Mouse (Mus musculus) ES-Bruce4 (cell line): ENCODE results near the gene Evi2a. TPM values are rescaled to one million over a fixed set of nuclear protein-coding genes. Genes with fewer than 3 reads are reported as not detected.

Experiments used
- H3K27ac ChIP-seq: 2 replicates; pipeline ENCODE4 v1.5.1; 2012; ENCODE audit warnings: low read length, inconsistent platforms; ENCODE audit not compliant: insufficient read depth
- H3K27me3 ChIP-seq: 2 replicates; pipeline ENCODE4 v1.6.1; 2012; ENCODE audit warnings: mild to moderate bottlenecking, low read length, inconsistent platforms; ENCODE audit not compliant: control insufficient read depth, poor library complexity, insufficient read depth, severe bottlenecking
- H3K36me3 ChIP-seq: 2 replicates; pipeline ENCODE4 v1.6.1; 2012; ENCODE audit warnings: inconsistent platforms, mild to moderate bottlenecking, low read length, moderate library complexity; ENCODE audit not compliant: control insufficient read depth, poor library complexity, insufficient read depth, severe bottlenecking
- H3K4me1 ChIP-seq: one replicate; pipeline ENCODE4 v1.8.1; 2011; ENCODE audit warnings: low read length; ENCODE audit not compliant: control insufficient read depth, insufficient read depth
- H3K4me3 ChIP-seq: 2 replicates; pipeline ENCODE4 v1.5.1; 2011; ENCODE audit warnings: low read depth, mild to moderate bottlenecking, low read length
- H3K9ac ChIP-seq: 2 replicates; pipeline ENCODE4 v1.6.1; 2012; ENCODE audit warnings: low read depth, mild to moderate bottlenecking, inconsistent platforms; ENCODE audit not compliant: poor library complexity, severe bottlenecking
- H3K9me3 ChIP-seq: replicated peaks from 2 replicates; pipeline ENCODE4 v1.6.1; 2012; ENCODE audit warnings: mild to moderate bottlenecking, low read length, inconsistent platforms; ENCODE audit not compliant: control insufficient read depth, poor library complexity, insufficient read depth, severe bottlenecking
- CTCF ChIP-seq: IDR thresholded peaks from one replicate; pipeline ENCODE4 v1.8.1; 2011; ENCODE audit warnings: low read depth, low read length
- EP300 ChIP-seq: IDR thresholded peaks from 2 replicates; pipeline ENCODE4 v1.6.1; 2011; ENCODE audit warnings: low read depth, low read length; ENCODE audit not compliant: insufficient read depth
- POLR2A ChIP-seq: IDR thresholded peaks from one replicate; pipeline ENCODE4 v1.8.1; 2011; ENCODE audit warnings: low read length; ENCODE audit not compliant: insufficient read depth
- polyA plus RNA-seq: library from polyadenylated mRNA; stranded (reverse); fragments of >200 nt; gene quantifications from 2 replicates; pipeline ENCODE4 v1.2.4, GENCODE M21; 2011; ENCODE audit warnings: low read depth; ENCODE audit not compliant: missing spikeins, insufficient read depth, insufficient read length

The Evi2a gene
- polyA plus RNA-seq, 1 experiment = not detected

GRCm38 (mm10) chr11:79515331-79515730, 15.1 kb downstream of the Evi2a start:
- Histone ChIP-seq H3K27ac (no peak overlapping the region), H3K4me3 (no peak overlapping the region), H3K4me1 (no peaks in the 10 kb centered on the region), H3K27me3 (no peaks in the 10 kb centered on the region), H3K36me3 (no peaks in the 10 kb centered on the region), H3K9ac (no peak overlapping the region), H3K9me3 (no peaks in the 10 kb centered on the region)
- TF ChIP-seq EP300 (no peak), CTCF (no peak), POLR2A (no peak)

- no peaks in the 10 kb centered on the region for H3K36me3 ChIP-seq
- H3K9ac ChIP-seq = no peak overlapping the region
- H3K27me3 ChIP-seq = no peaks in the 10 kb centered on the region
- no peak overlapping the region for H3K27ac ChIP-seq
- no peak for TF ChIP-seq CTCF
- TF ChIP-seq EP300 = no peak
- no peak for TF ChIP-seq POLR2A
- H3K4me1 ChIP-seq = no peaks in the 10 kb centered on the region
- no peaks in the 10 kb centered on the region for H3K9me3 ChIP-seq
- H3K4me3 ChIP-seq = no peak overlapping the region
Measured at GRCm38 (mm10) chr11:79511970-79512369, 18.4 kb downstream of the Evi2a start.

- Histone ChIP-seq H3K4me1 (no peaks in the 10 kb centered on the region), H3K9ac (no peak overlapping the region), H3K9me3 (no peaks in the 10 kb centered on the region), H3K36me3 (no peaks in the 10 kb centered on the region), H3K27me3 (no peaks in the 10 kb centered on the region), H3K27ac (no peak overlapping the region), H3K4me3 (no peak overlapping the region)
- TF ChIP-seq POLR2A (no peak), CTCF (no peak), EP300 (no peak)
Measured at GRCm38 (mm10) chr11:79504506-79504905, 25.9 kb downstream of the Evi2a start.

- H3K36me3 ChIP-seq = no peaks in the 10 kb centered on the region
- TF ChIP-seq POLR2A (no peak), EP300 (no peak), CTCF (no peak)
- H3K9ac ChIP-seq = no peak within 1 kb of the TSS
- H3K27me3 ChIP-seq = no peaks in the 10 kb centered on the region
- no peak within 1 kb of the TSS for H3K4me3 ChIP-seq
- H3K4me1 ChIP-seq = no peaks in the 10 kb centered on the region
- H3K9me3 ChIP-seq = no peaks in the 10 kb centered on the region
- no peak within 1 kb of the TSS for H3K27ac ChIP-seq
Measured at GRCm38 (mm10) chr11:79503845-79504244, 26.6 kb downstream of the Evi2a start, which contains the start of gene Omg. Gene Omg (minus strand): TSS chr11:79504084.

GRCm38 (mm10) chr11:79502917-79503316, 27.5 kb downstream of the Evi2a start:
- H3K9ac ChIP-seq = no peak overlapping the region
- no peaks in the 10 kb centered on the region for H3K27me3 ChIP-seq
- no peak overlapping the region for H3K4me3 ChIP-seq
- TF ChIP-seq POLR2A (no peak), CTCF (no peak), EP300 (no peak)
- no peak overlapping the region for H3K27ac ChIP-seq
- no peaks in the 10 kb centered on the region for H3K4me1 ChIP-seq
- H3K36me3 ChIP-seq = no peaks in the 10 kb centered on the region
- no peaks in the 10 kb centered on the region for H3K9me3 ChIP-seq

- no peak overlapping the region for H3K27ac ChIP-seq
Measured at GRCm38 (mm10) chr11:79494976-79495800, 35.2 kb downstream of the Evi2a start.

More at GRCm38 (mm10) chr11:79494976-79495800, 35.2 kb downstream of the Evi2a start:
- TF ChIP-seq CTCF = no peak
- TF ChIP-seq POLR2A = no peak
- no peak for TF ChIP-seq EP300
- no peaks in the 10 kb centered on the region for H3K4me1 ChIP-seq
- no peaks in the 10 kb centered on the region for H3K9me3 ChIP-seq
- H3K36me3 ChIP-seq = no peaks in the 10 kb centered on the region
- H3K9ac ChIP-seq = no peak overlapping the region
- H3K27me3 ChIP-seq = no peaks in the 10 kb centered on the region
- no peak overlapping the region for H3K4me3 ChIP-seq
